8 mouse cellular contexts compared by ENCODE assay signal in genomic region chr1:60343630-60344455, GRCm38 (mm10). TPM values are rescaled to one million over a fixed set of nuclear protein-coding genes. Genes with fewer than 3 reads are reported as not detected.
DNase-seq lines count a peak whose midpoint lies in the region; ATAC-seq lines count a peak whose summit lies in the region.

No protein-coding gene starts in this region.

- peak overlapping the region; percentile 92 for H3K27ac ChIP-seq in heart, embryonic 13.5 days (replicated peaks)

- peaks cover 9% of the 10 kb centered on the region for H3K9me3 ChIP-seq in heart, embryonic 13.5 days

- peaks cover 5% of the 10 kb centered on the region for H3K36me3 ChIP-seq in heart, embryonic 13.5 days

- peak overlapping the region; percentile 69 for H3K4me3 ChIP-seq in heart, embryonic 13.5 days

- no peak for DNase-seq in heart, postnatal 36 days
- DNase-seq in Muller cell, postnatal 12 days (ENCODE audit: inconsistent ontology term) = peak; percentile 76
- DNase-seq in mesoderm, embryonic 11.5 days (ENCODE audit: low read depth, low spot score) = peak; percentile 4
- no peak for DNase-seq in adrenal gland, adult 2 months
- DNase-seq in thymus, postnatal 36 days = no peak

- 11% methylated on average over 14 of the region's 14 CpGs for WGBS in heart, embryonic 13.5 days

- no peak for ATAC-seq in heart, embryonic 13.5 days (ENCODE audit: extremely low read depth, insufficient number of reproducible peaks, low FRiP score, low TSS enrichment)
- peak; percentile 7 to 19; a peak in 2 of 4 replicates for ATAC-seq in hematopoietic stem cell, adult 5-6 weeks (replicated peaks in 1 of 2; ENCODE audit: insufficient read depth in 1 of 2, low FRiP score in 2 of 2, low TSS enrichment in 1 of 2, low read depth in 1 of 2, poor library complexity in 2 of 2, severe bottlenecking in 2 of 2)
- no peak for ATAC-seq in megakaryocyte-erythroid progenitor cell, adult 5-6 weeks (replicated peaks; ENCODE audit: low FRiP score, low TSS enrichment, poor library complexity, severe bottlenecking)

- intact Hi-C loops in heart, postnatal 36 days (cut with DNase I) = loop anchor here (5.0 kb wide), 4 partner anchors 63 to 618 kb away; partner anchors contain the start of gene Abi2

- H3K4me2 ChIP-seq in heart, embryonic 13.5 days = peak overlapping the region; percentile 80

- no peaks in the 10 kb centered on the region for H3K27me3 ChIP-seq in heart, embryonic 13.5 days (replicated peaks)

- H3K4me1 ChIP-seq in heart, embryonic 13.5 days = peaks cover 30% of the 10 kb centered on the region

- H3K9ac ChIP-seq in heart, embryonic 13.5 days = peak overlapping the region; percentile 85

RNA-seq across cellular contexts. Expression of gene Cyp20a1, which starts 0.7 kb away (rescaled TPM):
- polyA plus RNA-seq in heart, embryonic 13.5 days (2015; fragmentation: Nextera tagmentation; extraction: Ambion mirVana) = 26.0 and 28.8 TPM in 2 replicates
- 1 to 10 TPM; 6.8 to 7.3 TPM for total RNA-seq in heart, postnatal 36 days (2021)
- total RNA-seq in hematopoietic stem cell, adult 5-6 weeks (2017) = 20.6 and 27.8 TPM in 2 replicates
- 10 to 100 TPM; 33.4 to 38.4 TPM for total RNA-seq in adrenal gland, adult 2 months (2021)
- polyA plus RNA-seq in adrenal gland, adult 2 months (2012; rRNA removed) = 2.7 and 3.7 TPM in 2 replicates
- 14.2 and 16.3 TPM in 2 replicates for total RNA-seq in megakaryocyte-erythroid progenitor cell, adult 5-6 weeks (2014; fragmentation: Nextera tagmentation)
- total RNA-seq in megakaryocyte-erythroid progenitor cell, adult 5-6 weeks (2017) = 29.1 and 37.1 TPM in 2 replicates

Comparison
In these comparisons a context has a peak if more than half of its experiments do, and no peak if none do; other contexts are left out.
1. ATAC-seq: peak in hematopoietic stem cell, adult 5-6 weeks (2 of 2); none in heart, embryonic 13.5 days (single experiment) and megakaryocyte-erythroid progenitor cell, adult 5-6 weeks (single experiment).
2. DNase-seq: peak in Muller cell, postnatal 12 days (single experiment) and mesoderm, embryonic 11.5 days (single experiment); none in heart, postnatal 36 days (0 of 2), adrenal gland, adult 2 months (single experiment) and thymus, postnatal 36 days (0 of 2).